Mouse (Mus musculus) cerebellum, adult 11-12 months (tissue): ENCODE results near the gene Olfr380.

Source experiments
- DNase-seq: peaks from one replicate; pipeline ENCODE4 v3.0.0; 2022

Olfr380 gene

GRCm38 (mm10) chr11:73457408-73457807 is at the start of gene Olfr380:
Gene Olfr380, minus strand, starts transcription at chr11:73457508.
- DNase-seq: no peak

GRCm38 (mm10) chr11:73491503-73491902 is 34.2 kb upstream of the Olfr380 start, which contains the start of gene Olfr381:
Gene Olfr381, minus strand, starts transcription at chr11:73491603.
- DNase-seq: no peak

- DNase-seq: no peak
These were observed 28.9 kb downstream of the Olfr380 start, which contains the start of gene Olfr378 for GRCm38 (mm10) chr11:73428377-73428776. Gene Olfr378, minus strand, starts transcription at chr11:73428477.
